Mouse (Mus musculus) hindbrain, postnatal 0 days (tissue): ENCODE data around the gene Aurkb. TPM values are rescaled to one million over a fixed set of nuclear protein-coding genes. Genes with fewer than 3 reads are reported as not detected.

Experiments used
- ATAC-seq: fragments of 200-750 bp; cut with Nextera tagmentation; 2 replicates; pipeline ENCODE4 v1.8.0; 2017; ENCODE audit warnings: mild to moderate bottlenecking, moderate TSS enrichment, moderate library complexity
- DNase-seq: peaks from one replicate; pipeline ENCODE4 v3.0.0-alpha.2; 2015; ENCODE audit warnings: low spot score
- H3K27ac ChIP-seq: fragments of 300-500 bp; sonication (generic); 2 replicates; pipeline ENCODE4 v1.5.1; 2014; ENCODE audit warnings: mild to moderate bottlenecking
- H3K27me3 ChIP-seq: fragments of 300-500 bp; sonication (generic); 2 replicates; pipeline ENCODE4 v1.6.1; 2014; ENCODE audit warnings: low read length, mixed read lengths; ENCODE audit not compliant: insufficient read depth
- H3K36me3 ChIP-seq: fragments of 300-500 bp; sonication (generic); 2 replicates; pipeline ENCODE4 v1.6.1; 2014; ENCODE audit warnings: low read length, mixed read lengths; ENCODE audit not compliant: insufficient read depth
- H3K4me1 ChIP-seq: fragments of 300-500 bp; sonication (generic); 2 replicates; pipeline ENCODE4 v1.6.1; 2014; ENCODE audit warnings: antibody characterized with exemption, low read length, mixed read lengths; ENCODE audit not compliant: insufficient read depth
- H3K4me2 ChIP-seq: fragments of 300-500 bp; sonication (generic); 2 replicates; pipeline ENCODE4 v1.6.1; 2014; ENCODE audit warnings: low read depth, mild to moderate bottlenecking, low read length, moderate library complexity, mixed read lengths
- H3K4me3 ChIP-seq: fragments of 300-500 bp; sonication (generic); 2 replicates; pipeline ENCODE4 v1.5.1; 2014; ENCODE audit warnings: low read length
- H3K9ac ChIP-seq: fragments of 300-500 bp; sonication (generic); replicated peaks from 2 replicates; pipeline ENCODE4 v1.6.1; 2014; ENCODE audit warnings: mild to moderate bottlenecking, low read length, moderate library complexity, mixed read lengths
- H3K9me3 ChIP-seq: fragments of 300-500 bp; sonication (generic); 2 replicates; pipeline ENCODE4 v1.6.1; 2016; ENCODE audit warnings: low read length, mixed read lengths
- CTCF ChIP-seq: IDR thresholded peaks from 2 replicates; pipeline ENCODE4 v1.5.1; 2016; ENCODE audit warnings: antibody characterized with exemption, control low read depth, low read depth
- WGBS: fragments of 180-500 bp; shearing (Covaris S2); extraction: QIAGEN DNeasy Blood & Tissue Kit; methylation state at CpG from one replicate; pipeline ENCODE4 v1.1.7; 2014; 5-methylcytosine and 5-hydroxymethylcytosine counted together
- polyA plus RNA-seq: library from polyadenylated mRNA; unstranded; fragments of >200 nt; fragmentation: Nextera tagmentation; extraction: Ambion mirVana; gene quantifications from 2 replicates; pipeline ENCODE4 v1.2.1, GENCODE M21; 2015
- total RNA-seq: library from RNA; depleted of rRNA; stranded (reverse); fragments of >200 nt; gene quantifications from 2 replicates; pipeline ENCODE4 v1.2.3, GENCODE M21; 2014

Aurkb gene
- total and polyA plus RNA-seq, 2 experiments from 2014 or later: 21.6 to 24.8 TPM

- Histone ChIP-seq H3K4me3 (no peak overlapping the region), H3K27ac (no peak overlapping the region), H3K9me3 (no peaks in the 10 kb centered on the region), H3K27me3 (no peaks in the 10 kb centered on the region), H3K4me2 (no peak overlapping the region), H3K36me3 (no peaks in the 10 kb centered on the region), H3K4me1 (peaks cover 18% of the 10 kb centered on the region; the same call in 1 of the 2 replicates), H3K9ac (no peak overlapping the region)
- DNase-seq: no peak
- ATAC-seq: no peak
- no peak for TF ChIP-seq CTCF
- WGBS: 59% methylated on average over 6 of the region's 6 CpGs
Observed at GRCm38 (mm10) chr11:69067601-69068000, 22.2 kb downstream of the Aurkb start.

GRCm38 (mm10) chr11:69070093-69070492, 24.6 kb downstream of the Aurkb start:
- no peak for ATAC-seq
- Histone ChIP-seq H3K4me1 (peaks cover 18% of the 10 kb centered on the region; the same call in 1 of the 2 replicates), H3K4me3 (peak overlapping the region; percentile 58), H3K27me3 (no peaks in the 10 kb centered on the region), H3K9me3 (no peaks in the 10 kb centered on the region), H3K9ac (peak overlapping the region; percentile 70), H3K36me3 (no peaks in the 10 kb centered on the region), H3K4me2 (peak overlapping the region; percentile 86), H3K27ac (peak overlapping the region; percentile 91)
- WGBS: 2% methylated on average over 13 of the region's 13 CpGs
- no peak for TF ChIP-seq CTCF
- no peak for DNase-seq

- H3K36me3 ChIP-seq: no peaks in the 10 kb centered on the region
Observed at GRCm38 (mm10) chr11:69070590-69071222, 25.3 kb downstream of the Aurkb start, which contains the start of gene Tmem107. Tmem107 (plus strand) TSS chr11:69070806.

GRCm38 (mm10) chr11:69071262-69071661, 25.8 kb downstream of the Aurkb start:
- H3K9me3 ChIP-seq: no peaks in the 10 kb centered on the region
- peak overlapping the region; percentile 70 for H3K9ac ChIP-seq
- H3K4me1 ChIP-seq: peaks cover 13% of the 10 kb centered on the region; the same call in 1 of the 2 replicates
- H3K4me2 ChIP-seq: peak overlapping the region; percentile 86
- H3K36me3 ChIP-seq: no peaks in the 10 kb centered on the region
- no peak for ATAC-seq
- H3K4me3 ChIP-seq: peak overlapping the region; percentile 58
- no peak for DNase-seq
- TF ChIP-seq CTCF: no peak
- H3K27ac ChIP-seq: peak overlapping the region; percentile 91
- 19% methylated on average over 9 of the region's 9 CpGs for WGBS
- H3K27me3 ChIP-seq: no peaks in the 10 kb centered on the region

More at GRCm38 (mm10) chr11:69070590-69071222, 25.3 kb downstream of the Aurkb start, which contains the start of gene Tmem107:
- Histone ChIP-seq H3K9me3 (no peaks in the 10 kb centered on the region), H3K27me3 (no peaks in the 10 kb centered on the region), H3K4me1 (peaks cover 18% of the 10 kb centered on the region; the same call in 1 of the 2 replicates), H3K9ac (peak within 1 kb of the TSS; percentile 70), H3K4me3 (peak within 1 kb of the TSS; percentile 58), H3K4me2 (peak within 1 kb of the TSS; percentile 86), H3K27ac (peak within 1 kb of the TSS; percentile 91)
- under 1% methylated on average over 47 of the region's 47 CpGs for WGBS
- TF ChIP-seq CTCF: peak; percentile 41
- DNase-seq (peak; percentile 97), ATAC-seq (peak; percentile 88)

- DNase-seq (no peak), ATAC-seq (no peak)
- Histone ChIP-seq H3K9ac (no peak overlapping the region; the same call in 1 of the 2 replicates), H3K27me3 (no peaks in the 10 kb centered on the region), H3K27ac (peak overlapping the region; percentile 97), H3K4me3 (peak overlapping the region; percentile 32; the same call in 1 of the 2 replicates), H3K36me3 (no peaks in the 10 kb centered on the region), H3K4me1 (peaks cover 8% of the 10 kb centered on the region; the same call in 1 of the 2 replicates), H3K9me3 (no peaks in the 10 kb centered on the region), H3K4me2 (peak overlapping the region; percentile 61)
- 84% methylated on average over 11 of the region's 11 CpGs for WGBS
- no peak for TF ChIP-seq CTCF
Observed at GRCm38 (mm10) chr11:69072234-69072633, 26.8 kb downstream of the Aurkb start.

- Histone ChIP-seq H3K4me1 (peaks cover 8% of the 10 kb centered on the region; the same call in 1 of the 2 replicates), H3K4me3 (peak overlapping the region; percentile 32), H3K4me2 (peak overlapping the region; percentile 61), H3K9me3 (no peaks in the 10 kb centered on the region), H3K36me3 (no peaks in the 10 kb centered on the region), H3K27me3 (no peaks in the 10 kb centered on the region), H3K27ac (peak overlapping the region; percentile 97), H3K9ac (peak overlapping the region; percentile 59)
- ATAC-seq (no peak), DNase-seq (no peak)
- WGBS: 3% methylated on average over 9 of the region's 9 CpGs
- no peak for TF ChIP-seq CTCF
Observed at GRCm38 (mm10) chr11:69072666-69073064, 27.2 kb downstream of the Aurkb start.
